ENCODE assay signal across 18 mouse cellular contexts in the genomic region with DNA sequence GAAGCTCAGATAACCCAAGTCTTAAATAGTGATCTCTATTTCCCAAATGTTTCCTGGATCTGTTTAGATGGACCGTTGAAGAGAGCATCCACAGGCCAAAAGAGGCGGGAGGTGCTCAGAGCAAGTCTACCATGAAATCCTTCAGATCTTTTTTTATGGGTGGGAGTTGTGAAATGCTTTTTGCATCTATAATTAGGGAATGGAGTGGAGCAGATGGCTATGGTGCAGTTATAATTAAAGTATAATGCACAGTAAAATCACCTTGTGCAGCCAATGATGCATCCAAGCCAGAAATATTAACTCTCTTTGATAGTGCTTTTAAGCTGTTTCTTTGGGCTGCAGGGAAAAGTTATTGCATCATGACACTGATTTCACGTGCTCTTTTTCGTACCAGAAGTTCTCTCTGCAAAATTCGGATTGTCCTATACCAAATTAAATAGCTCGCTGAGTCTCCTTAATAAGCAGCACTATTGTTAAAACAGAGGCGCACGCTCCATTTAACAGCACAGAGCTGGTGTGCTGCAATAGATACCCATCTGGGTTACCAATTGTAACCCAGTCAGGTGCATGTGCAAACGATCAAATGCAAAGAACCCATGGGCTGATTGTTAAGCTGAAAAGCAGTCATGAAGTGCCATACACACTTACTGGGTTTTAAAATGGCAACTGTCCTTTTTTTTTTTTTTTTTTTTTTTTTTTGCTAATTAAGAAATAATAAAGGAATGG. TPM values are rescaled to one million over a fixed set of nuclear protein-coding genes. Genes with fewer than 3 reads are reported as not detected.
A peak's percentile ranks its signal among the peaks of the same experiment; 100 is the strongest.
DNase-seq lines count a peak whose midpoint lies in the region; ATAC-seq and TF ChIP-seq lines count a peak whose summit lies in the region.
"Had no signal": no experiment of that assay in that cellular context is flagged by ENCODE, and none has a peak within 500 bp of the region (broad histone marks: within the 10 kb centered on the region; RNA-seq: fewer than 3 reads in every experiment).

No protein-coding gene starts in this region.

- H3K36me3 ChIP-seq in midbrain, postnatal 0 days (ENCODE audit: insufficient read depth, low read length), result no peaks in the 10 kb centered on the region
- no peaks in the 10 kb centered on the region for H3K36me3 ChIP-seq in midbrain, embryonic 13.5 days
- H3K36me3 ChIP-seq in hindbrain, embryonic 13.5 days, result no peaks in the 10 kb centered on the region
- H3K36me3 ChIP-seq: embryonic facial prominence, embryonic 15.5 days; heart, embryonic 15.5 days; limb, embryonic 15.5 days; midbrain, embryonic 10.5 days had no signal

- no peak overlapping the region for H3K4me2 ChIP-seq in midbrain, postnatal 0 days (ENCODE audit: low read depth, low read length, poor library complexity, severe bottlenecking)
- H3K4me2 ChIP-seq in midbrain, embryonic 13.5 days (replicated peaks), result no peak overlapping the region
- no peak overlapping the region for H3K4me2 ChIP-seq in hindbrain, embryonic 13.5 days
- H3K4me2 ChIP-seq: embryonic facial prominence, embryonic 15.5 days; heart, embryonic 15.5 days; limb, embryonic 15.5 days had no signal

- H3K27me3 ChIP-seq in midbrain, postnatal 0 days (ENCODE audit: insufficient read depth, low read length), result no peaks in the 10 kb centered on the region
- H3K27me3 ChIP-seq in midbrain, embryonic 13.5 days, result no peaks in the 10 kb centered on the region
- no peaks in the 10 kb centered on the region for H3K27me3 ChIP-seq in hindbrain, embryonic 13.5 days
- H3K27me3 ChIP-seq: embryonic facial prominence, embryonic 15.5 days; heart, embryonic 15.5 days; limb, embryonic 15.5 days had no signal

- no peak overlapping the region for H3K27ac ChIP-seq in midbrain, postnatal 0 days (ENCODE audit: low read depth, low read length)
- no peak overlapping the region for H3K27ac ChIP-seq in midbrain, embryonic 13.5 days
- no peak overlapping the region for H3K27ac ChIP-seq in hindbrain, embryonic 13.5 days
- H3K27ac ChIP-seq: embryonic facial prominence, embryonic 15.5 days; heart, embryonic 15.5 days; limb, embryonic 15.5 days; midbrain, embryonic 10.5 days had no signal

- ATAC-seq in frontal cortex, adult (ENCODE audit: low TSS enrichment), result peak; percentile 65; the same call in 1 of the 2 replicates
- no peak for ATAC-seq in midbrain, postnatal 0 days (ENCODE audit: low FRiP score)
- ATAC-seq in midbrain, embryonic 13.5 days, result no peak
- ATAC-seq in hindbrain, embryonic 13.5 days (ENCODE audit: low FRiP score), result peak; percentile 74
- no peak for ATAC-seq in erythroblast, adult 5-6 weeks (replicated peaks; ENCODE audit: low FRiP score, poor library complexity, severe bottlenecking)
- ATAC-seq: liver, postnatal 0 days had no signal

- H3K9ac ChIP-seq in midbrain, postnatal 0 days (replicated peaks; ENCODE audit: low read length, poor library complexity, severe bottlenecking), result no peak overlapping the region
- no peak overlapping the region for H3K9ac ChIP-seq in midbrain, embryonic 13.5 days (replicated peaks)
- H3K9ac ChIP-seq in hindbrain, embryonic 13.5 days, result no peak overlapping the region
- H3K9ac ChIP-seq: embryonic facial prominence, embryonic 15.5 days; heart, embryonic 15.5 days; limb, embryonic 15.5 days; liver, postnatal 0 days had no signal

- TF ChIP-seq CTCF in midbrain, postnatal 0 days (IDR thresholded peaks at IDR 0.05), result no peak

- no peak for DNase-seq in frontal cortex, postnatal 25 days (ENCODE audit: low spot score in 2 of 2)
- peak; percentile 37 for DNase-seq in midbrain, postnatal 0 days (ENCODE audit: low spot score)
- peak; percentile 45 for DNase-seq in retina, embryonic 14.5 days (ENCODE audit: low spot score)
- DNase-seq in testis, postnatal 14 days (ENCODE audit: low spot score), result no peak
- DNase-seq: adrenal gland, postnatal 10 days; kidney, adult 9 months; liver, postnatal 0 days; lung, postnatal 36 days; right cerebral cortex, adult 18-20 months had no signal

- H3K4me1 ChIP-seq in midbrain, postnatal 0 days (ENCODE audit: insufficient read depth, low read length), result no peaks in the 10 kb centered on the region
- no peaks in the 10 kb centered on the region for H3K4me1 ChIP-seq in midbrain, embryonic 13.5 days (replicated peaks)
- H3K4me1 ChIP-seq in hindbrain, embryonic 13.5 days (replicated peaks), result no peaks in the 10 kb centered on the region
- H3K4me1 ChIP-seq: embryonic facial prominence, embryonic 15.5 days; heart, embryonic 15.5 days; limb, embryonic 15.5 days; midbrain, embryonic 10.5 days had no signal

- WGBS in midbrain, postnatal 0 days, result 75% methylated on average over 9 of the region's 9 CpGs
- 68% methylated on average over 9 of the region's 9 CpGs for WGBS in midbrain, embryonic 13.5 days
- WGBS in hindbrain, embryonic 13.5 days, result 67% methylated on average over 9 of the region's 9 CpGs

- no peaks in the 10 kb centered on the region for H3K9me3 ChIP-seq in midbrain, postnatal 0 days (ENCODE audit: low read length)
- no peaks in the 10 kb centered on the region for H3K9me3 ChIP-seq in midbrain, embryonic 13.5 days
- H3K9me3 ChIP-seq in hindbrain, embryonic 13.5 days, result no peaks in the 10 kb centered on the region
- H3K9me3 ChIP-seq: embryonic facial prominence, embryonic 15.5 days; heart, embryonic 15.5 days; limb, embryonic 15.5 days had no signal

- H3K4me3 ChIP-seq in midbrain, postnatal 0 days (ENCODE audit: low read depth, low read length), result no peak overlapping the region
- no peak overlapping the region for H3K4me3 ChIP-seq in midbrain, embryonic 13.5 days (replicated peaks)
- H3K4me3 ChIP-seq in hindbrain, embryonic 13.5 days, result no peak overlapping the region
- H3K4me3 ChIP-seq: embryonic facial prominence, embryonic 15.5 days; heart, embryonic 15.5 days; limb, embryonic 15.5 days; midbrain, embryonic 10.5 days had no signal

RNA-seq across cellular contexts. Expression of a gene that starts 22.9 kb away (rescaled TPM):
- 0.09 and 0.55 TPM in 2 replicates for total RNA-seq in midbrain, postnatal 0 days (2014; rRNA removed)
- 0.10 and 0.16 TPM in 2 replicates for polyA plus RNA-seq in midbrain, postnatal 0 days (2015; fragmentation: Nextera tagmentation; extraction: Ambion mirVana)
- polyA plus RNA-seq in midbrain, embryonic 13.5 days (2015; fragmentation: Nextera tagmentation; extraction: Ambion mirVana), result 0.10 and 0.12 TPM in 2 replicates
- 0.18 and 0.21 TPM in 2 replicates for polyA plus RNA-seq in hindbrain, embryonic 13.5 days (2015; fragmentation: Nextera tagmentation; extraction: Ambion mirVana)
- not detected in 2 replicates for total RNA-seq in erythroblast, adult 5-6 weeks (2015; ENCODE audit: low replicate concordance)
- not detected in 2 replicates for total RNA-seq in erythroblast, adult 5-6 weeks (2017; ENCODE audit: low replicate concordance)
- total RNA-seq: MEL had no signal

Comparison
In these comparisons a context has a peak if more than half of its experiments do, and no peak if none do; other contexts are left out.
1. ATAC-seq: peak in frontal cortex, adult (single experiment) and hindbrain, embryonic 13.5 days (single experiment); none in midbrain, postnatal 0 days (single experiment), midbrain, embryonic 13.5 days (single experiment) and erythroblast, adult 5-6 weeks (single experiment).
2. DNase-seq: peak in midbrain, postnatal 0 days (single experiment) and retina, embryonic 14.5 days (single experiment); none in frontal cortex, postnatal 25 days (0 of 2) and testis, postnatal 14 days (single experiment).